Mouse (Mus musculus) left cerebral cortex, adult 11 months (tissue): ENCODE results near the gene Gm30083.

Experiments used
- DNase-seq: peaks from one replicate; pipeline ENCODE4 v3.0.0; 2022; ENCODE audit warnings: low spot score

Gene Gm30083

GRCm38 (mm10) chr14:34015063-34015462 is at the start of gene Gm30083:
Gene Gm30083 (minus strand): TSS chr14:34015182.
- DNase-seq: no peak

GRCm38 (mm10) chr14:34052516-34052915 is 37.5 kb upstream of the Gm30083 start, which contains the start of gene Antxrl:
Gene Antxrl (plus strand): TSS chr14:34052707.
- no peak for DNase-seq

GRCm38 (mm10) chr14:34050101-34050779 is 35.3 kb upstream of the Gm30083 start:
- no peak for DNase-seq

GRCm38 (mm10) chr14:34043341-34043740 is 28.4 kb upstream of the Gm30083 start:
- no peak for DNase-seq

GRCm38 (mm10) chr14:34041241-34041640 is 26.3 kb upstream of the Gm30083 start:
- DNase-seq: no peak

- DNase-seq: no peak
Measured at GRCm38 (mm10) chr14:34033841-34034610, 19.0 kb upstream of the Gm30083 start.

GRCm38 (mm10) chr14:34026710-34027109 is 11.7 kb upstream of the Gm30083 start:
- no peak for DNase-seq

- DNase-seq: no peak
Measured at GRCm38 (mm10) chr14:34016938-34017337, 2.0 kb upstream of the Gm30083 start.

- no peak for DNase-seq
Measured at GRCm38 (mm10) chr14:34016381-34016780, 1.4 kb upstream of the Gm30083 start, which contains the start of gene Gm5460. Gene Gm5460 (plus strand): TSS chr14:34016758.

- DNase-seq: no peak
Measured at GRCm38 (mm10) chr14:34002358-34002757, 12.6 kb downstream of the Gm30083 start.

- no peak for DNase-seq
Measured at GRCm38 (mm10) chr14:34001445-34001844, 13.5 kb downstream of the Gm30083 start.

GRCm38 (mm10) chr14:34000076-34000475 is 14.9 kb downstream of the Gm30083 start:
- DNase-seq: no peak

- DNase-seq: no peak
Measured at GRCm38 (mm10) chr14:33997427-33997826, 17.6 kb downstream of the Gm30083 start.

GRCm38 (mm10) chr14:33993521-33994289 is 21.3 kb downstream of the Gm30083 start:
- DNase-seq: no peak

- DNase-seq: no peak
Measured at GRCm38 (mm10) chr14:33993051-33993450, 21.9 kb downstream of the Gm30083 start.

- no peak for DNase-seq
Measured at GRCm38 (mm10) chr14:33991971-33992370, 23.0 kb downstream of the Gm30083 start.

- no peak for DNase-seq
Measured at GRCm38 (mm10) chr14:33989201-33989600, 25.8 kb downstream of the Gm30083 start.

- DNase-seq: no peak
Measured at GRCm38 (mm10) chr14:33978604-33979059, 36.4 kb downstream of the Gm30083 start, which contains the start of gene Zfp488. Gene Zfp488 (minus strand): TSS chr14:33978764.

- no peak for DNase-seq
Measured at GRCm38 (mm10) chr14:33977748-33978147, 37.2 kb downstream of the Gm30083 start.

GRCm38 (mm10) chr14:33974752-33975151 is 40.2 kb downstream of the Gm30083 start:
- DNase-seq: peak; percentile 26

- DNase-seq: no peak
Measured at GRCm38 (mm10) chr14:33972679-33973078, 42.3 kb downstream of the Gm30083 start.

GRCm38 (mm10) chr14:33965675-33966074 is 49.3 kb downstream of the Gm30083 start:
- DNase-seq: no peak
